Mouse (Mus musculus) midbrain, embryonic 12.5 days (tissue): Measurements from ENCODE around the gene Ppcdc. TPM values are rescaled to one million over a fixed set of nuclear protein-coding genes. Genes with fewer than 3 reads are reported as not detected.

ENCODE experiments used
- ATAC-seq: fragments of 200-750 bp; cut with Nextera tagmentation; 2 replicates; pipeline ENCODE4 v1.8.0; 2017; ENCODE audit warnings: low read depth, moderate TSS enrichment, moderate library complexity; ENCODE audit not compliant: low FRiP score
- H3K27ac ChIP-seq: fragments of 300-500 bp; sonication (generic); replicated peaks from 2 replicates; pipeline ENCODE4 v1.5.1; 2016; ENCODE audit warnings: mild to moderate bottlenecking
- H3K27me3 ChIP-seq: fragments of 300-500 bp; sonication (generic); 2 replicates; pipeline ENCODE4 v1.6.1; 2016; ENCODE audit warnings: mild to moderate bottlenecking
- H3K36me3 ChIP-seq: fragments of 300-500 bp; sonication (generic); 2 replicates; pipeline ENCODE4 v1.6.1; 2016
- H3K4me1 ChIP-seq: fragments of 300-500 bp; sonication (generic); 2 replicates; pipeline ENCODE4 v1.6.1; 2016
- H3K4me2 ChIP-seq: fragments of 300-500 bp; sonication (generic); replicated peaks from 2 replicates; pipeline ENCODE4 v1.6.1; 2016; ENCODE audit warnings: mild to moderate bottlenecking, moderate library complexity
- H3K4me3 ChIP-seq: fragments of 300-500 bp; sonication (generic); 2 replicates; pipeline ENCODE4 v1.5.1; 2016; ENCODE audit warnings: mild to moderate bottlenecking
- H3K9ac ChIP-seq: fragments of 300-500 bp; sonication (generic); replicated peaks from 2 replicates; pipeline ENCODE4 v1.6.1; 2016; ENCODE audit warnings: mild to moderate bottlenecking, moderate library complexity
- H3K9me3 ChIP-seq: fragments of 300-500 bp; sonication (generic); 2 replicates; pipeline ENCODE4 v1.6.1; 2016; ENCODE audit warnings: mild to moderate bottlenecking
- WGBS: fragments of 180-500 bp; shearing (Covaris S2); methylation state at CpG from one replicate; pipeline ENCODE4 v1.1.7; 2016; 5-methylcytosine and 5-hydroxymethylcytosine counted together
- polyA plus RNA-seq: library from polyadenylated mRNA; unstranded; fragments of >200 nt; fragmentation: Nextera tagmentation; extraction: Ambion mirVana; gene quantifications from 2 replicates; pipeline ENCODE4 v1.2.1, GENCODE M21; 2016

Gene Ppcdc
- polyA plus RNA-seq, 1 experiment from 2014 or later: 23.3 TPM

- no peak for ATAC-seq
- 90% methylated on average over 15 of the region's 15 CpGs for WGBS
These were observed 37.3 kb downstream of the Ppcdc start for GRCm38 (mm10) chr9:57402318-57403251.

GRCm38 (mm10) chr9:57398773-57399172 lies 41.2 kb downstream of the Ppcdc start:
- H3K4me3 ChIP-seq: no peak overlapping the region
- H3K9me3 ChIP-seq: peaks cover 10% of the 10 kb centered on the region; the same call in 1 of the 2 replicates
- H3K4me2 ChIP-seq: no peak overlapping the region
- 94% methylated on average over 2 of the region's 2 CpGs for whole genome bisulfite sequencing
- no peak overlapping the region for H3K9ac ChIP-seq
- H3K4me1 ChIP-seq: no peaks in the 10 kb centered on the region
- no peak overlapping the region for H3K27ac ChIP-seq
- H3K36me3 ChIP-seq: no peaks in the 10 kb centered on the region
- no peak for ATAC-seq
- no peaks in the 10 kb centered on the region for H3K27me3 ChIP-seq

More at GRCm38 (mm10) chr9:57402318-57403251, 37.3 kb downstream of the Ppcdc start:
- H3K27ac ChIP-seq: no peak overlapping the region
- no peaks in the 10 kb centered on the region for H3K27me3 ChIP-seq
- peaks cover 10% of the 10 kb centered on the region; the same call in 1 of the 2 replicates for H3K9me3 ChIP-seq
- no peaks in the 10 kb centered on the region for H3K4me1 ChIP-seq
- H3K4me3 ChIP-seq: no peak overlapping the region
- no peak overlapping the region for H3K9ac ChIP-seq
- no peak overlapping the region for H3K4me2 ChIP-seq
- no peaks in the 10 kb centered on the region for H3K36me3 ChIP-seq

- no peak overlapping the region for H3K4me2 ChIP-seq
- H3K9ac ChIP-seq: no peak overlapping the region
- no peaks in the 10 kb centered on the region for H3K4me1 ChIP-seq
- H3K27me3 ChIP-seq: no peaks in the 10 kb centered on the region
- no peak overlapping the region for H3K4me3 ChIP-seq
- no peak overlapping the region for H3K27ac ChIP-seq
- no peak for ATAC-seq
- WGBS: 90% methylated on average over 1 of the region's 1 CpGs
- H3K9me3 ChIP-seq: no peaks in the 10 kb centered on the region
- H3K36me3 ChIP-seq: no peaks in the 10 kb centered on the region
These were observed 47.0 kb downstream of the Ppcdc start for GRCm38 (mm10) chr9:57392892-57393291.

GRCm38 (mm10) chr9:57390869-57391268 lies 49.1 kb downstream of the Ppcdc start:
- Histone ChIP-seq H3K27me3 (no peaks in the 10 kb centered on the region), H3K27ac (no peak overlapping the region), H3K4me1 (no peaks in the 10 kb centered on the region), H3K4me3 (no peak overlapping the region), H3K9ac (no peak overlapping the region), H3K9me3 (no peaks in the 10 kb centered on the region), H3K36me3 (no peaks in the 10 kb centered on the region), H3K4me2 (no peak overlapping the region)
- no peak for ATAC-seq
- 63% methylated on average over 3 of the region's 3 CpGs for WGBS

GRCm38 (mm10) chr9:57389131-57389530 lies 50.8 kb downstream of the Ppcdc start:
- no peak overlapping the region for H3K27ac ChIP-seq
- H3K9ac ChIP-seq: no peak overlapping the region
- H3K4me1 ChIP-seq: no peaks in the 10 kb centered on the region
- WGBS: 30% methylated on average over 1 of the region's 1 CpGs
- no peaks in the 10 kb centered on the region for H3K9me3 ChIP-seq
- no peaks in the 10 kb centered on the region for H3K27me3 ChIP-seq
- no peak overlapping the region for H3K4me3 ChIP-seq
- H3K4me2 ChIP-seq: no peak overlapping the region
- no peak for ATAC-seq
- no peaks in the 10 kb centered on the region for H3K36me3 ChIP-seq

DNA sequence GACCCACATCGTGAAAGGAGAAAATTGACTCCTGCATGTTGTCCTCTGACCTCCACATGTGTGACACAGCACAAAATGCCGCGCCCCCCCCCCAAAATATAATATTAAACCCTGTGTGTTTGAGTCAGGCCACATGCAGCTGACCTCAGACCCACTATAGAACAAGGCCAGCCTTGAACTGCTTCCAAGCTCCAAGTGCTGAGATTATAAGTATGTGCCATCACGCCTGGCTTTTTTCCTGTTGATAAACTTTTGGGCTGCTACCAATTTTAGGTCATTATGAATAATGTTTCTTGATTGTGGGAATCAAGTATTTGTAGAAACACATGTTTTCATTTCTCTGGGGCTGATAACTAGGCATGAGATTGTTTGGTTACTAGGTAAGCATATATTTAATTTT lies 53.0 kb downstream of the Ppcdc start:
- WGBS: 79% methylated on average over 4 of the region's 4 CpGs
- no peaks in the 10 kb centered on the region for H3K9me3 ChIP-seq
- ATAC-seq: no peak
- H3K4me2 ChIP-seq: no peak overlapping the region
- no peak overlapping the region for H3K4me3 ChIP-seq
- no peaks in the 10 kb centered on the region for H3K27me3 ChIP-seq
- H3K36me3 ChIP-seq: no peaks in the 10 kb centered on the region
- H3K4me1 ChIP-seq: no peaks in the 10 kb centered on the region
- no peak overlapping the region for H3K9ac ChIP-seq
- H3K27ac ChIP-seq: no peak overlapping the region

GRCm38 (mm10) chr9:57384621-57385020 lies 55.3 kb downstream of the Ppcdc start:
- H3K9ac ChIP-seq: no peak overlapping the region
- no peaks in the 10 kb centered on the region for H3K27me3 ChIP-seq
- no peak overlapping the region for H3K4me3 ChIP-seq
- 76% methylated on average over 2 of the region's 2 CpGs for WGBS
- no peak overlapping the region for H3K27ac ChIP-seq
- H3K36me3 ChIP-seq: no peaks in the 10 kb centered on the region
- H3K4me2 ChIP-seq: no peak overlapping the region
- H3K4me1 ChIP-seq: no peaks in the 10 kb centered on the region
- H3K9me3 ChIP-seq: no peaks in the 10 kb centered on the region
- ATAC-seq: no peak

GRCm38 (mm10) chr9:57360999-57361398 lies 78.9 kb downstream of the Ppcdc start:
- H3K4me3 ChIP-seq: no peak overlapping the region
- H3K36me3 ChIP-seq: no peaks in the 10 kb centered on the region
- H3K9me3 ChIP-seq: no peaks in the 10 kb centered on the region
- H3K9ac ChIP-seq: no peak overlapping the region
- no peaks in the 10 kb centered on the region for H3K27me3 ChIP-seq
- no peak for ATAC-seq
- 87% methylated on average over 3 of the region's 3 CpGs for WGBS
- no peak overlapping the region for H3K4me2 ChIP-seq
- H3K27ac ChIP-seq: no peak overlapping the region
- no peaks in the 10 kb centered on the region for H3K4me1 ChIP-seq

GRCm38 (mm10) chr9:57354377-57355183 lies 85.3 kb downstream of the Ppcdc start:
- H3K27me3 ChIP-seq: no peaks in the 10 kb centered on the region

GRCm38 (mm10) chr9:57351277-57351676 lies 88.6 kb downstream of the Ppcdc start:
- H3K9me3 ChIP-seq: no peaks in the 10 kb centered on the region
- no peak for ATAC-seq
- H3K36me3 ChIP-seq: no peaks in the 10 kb centered on the region
- no peak overlapping the region for H3K27ac ChIP-seq
- H3K4me3 ChIP-seq: no peak overlapping the region
- WGBS: 54% methylated on average over 2 of the region's 2 CpGs
- H3K27me3 ChIP-seq: no peaks in the 10 kb centered on the region
- H3K4me2 ChIP-seq: no peak overlapping the region
- H3K9ac ChIP-seq: no peak overlapping the region
- no peaks in the 10 kb centered on the region for H3K4me1 ChIP-seq

More at GRCm38 (mm10) chr9:57354377-57355183, 85.3 kb downstream of the Ppcdc start:
- ATAC-seq: no peak
- Histone ChIP-seq H3K4me3 (no peak overlapping the region), H3K27ac (no peak overlapping the region), H3K36me3 (no peaks in the 10 kb centered on the region), H3K4me2 (no peak overlapping the region), H3K9me3 (no peaks in the 10 kb centered on the region), H3K4me1 (no peaks in the 10 kb centered on the region), H3K9ac (no peak overlapping the region)
- WGBS: 59% methylated on average over 2 of the region's 2 CpGs

GRCm38 (mm10) chr9:57345902-57346301 lies 94.0 kb downstream of the Ppcdc start:
- no peaks in the 10 kb centered on the region for H3K9me3 ChIP-seq
- H3K4me2 ChIP-seq: no peak overlapping the region
- ATAC-seq: no peak
- no peaks in the 10 kb centered on the region for H3K36me3 ChIP-seq
- no peaks in the 10 kb centered on the region for H3K27me3 ChIP-seq
- no peak overlapping the region for H3K4me3 ChIP-seq
- H3K9ac ChIP-seq: no peak overlapping the region
- WGBS: 59% methylated on average over 1 of the region's 1 CpGs
- no peak overlapping the region for H3K27ac ChIP-seq
- H3K4me1 ChIP-seq: no peaks in the 10 kb centered on the region

- no peaks in the 10 kb centered on the region for H3K4me1 ChIP-seq
- no peak overlapping the region for H3K4me3 ChIP-seq
- H3K27ac ChIP-seq: no peak overlapping the region
- H3K4me2 ChIP-seq: no peak overlapping the region
- no peaks in the 10 kb centered on the region for H3K27me3 ChIP-seq
- H3K9me3 ChIP-seq: no peaks in the 10 kb centered on the region
- no peaks in the 10 kb centered on the region for H3K36me3 ChIP-seq
- no peak for ATAC-seq
- 82% methylated on average over 3 of the region's 3 CpGs for WGBS
- H3K9ac ChIP-seq: no peak overlapping the region
These were observed 96.2 kb downstream of the Ppcdc start for GRCm38 (mm10) chr9:57343752-57344151.
